Mouse (Mus musculus) heart, adult 2 months (tissue): ENCODE measurements around the gene Pafah1b3. TPM values are rescaled to one million over a fixed set of nuclear protein-coding genes. Genes with fewer than 3 reads are reported as not detected.

Experiments used
- DNase-seq, 2 experiments: peaks; one replicate each; pipeline ENCODE4 v3.0.0; 2021
- H3K27ac ChIP-seq: fragments of 200-600 bp; 2 replicates; pipeline ENCODE4 v1.8.1; 2022
- H3K27me3 ChIP-seq: fragments of 200-500 bp; 2 replicates; pipeline ENCODE4 v1.6.1; 2012; ENCODE audit warnings: mild to moderate bottlenecking, low read length, inconsistent platforms, mixed read lengths; ENCODE audit not compliant: control insufficient read depth, insufficient read depth
- H3K36me3 ChIP-seq: fragments of 200-500 bp; 2 replicates; pipeline ENCODE4 v1.6.1; 2012; ENCODE audit warnings: low read length, inconsistent platforms; ENCODE audit not compliant: control insufficient read depth, insufficient read depth
- H3K4me1 ChIP-seq: fragments of 200-500 bp; 2 replicates; pipeline ENCODE4 v1.6.1; 2011; ENCODE audit warnings: low read length; ENCODE audit not compliant: control insufficient read depth, insufficient read depth
- H3K4me3 ChIP-seq: fragments of 200-600 bp; 2 replicates; pipeline ENCODE4 v1.8.1; 2022
- H3K79me2 ChIP-seq: fragments of 200-500 bp; replicated peaks from 2 replicates; pipeline ENCODE4 v1.6.1; 2012; ENCODE audit warnings: mild to moderate bottlenecking, inconsistent platforms, low read length, moderate library complexity, mixed read lengths; ENCODE audit not compliant: control insufficient read depth, insufficient read depth
- H3K9ac ChIP-seq: fragments of 200-500 bp; 2 replicates; pipeline ENCODE4 v1.6.1; 2012; ENCODE audit warnings: low read depth, mild to moderate bottlenecking, control low read depth, inconsistent platforms, low read length, mixed read lengths
- CTCF ChIP-seq: fragments of 200-600 bp; IDR thresholded peaks from 2 replicates; pipeline ENCODE4 v1.8.1; 2022; ENCODE audit warnings: antibody characterized with exemption, mild to moderate bottlenecking, moderate library complexity
- EP300 ChIP-seq: fragments of 200-500 bp; IDR thresholded peaks from 2 replicates; pipeline ENCODE4 v1.6.1; 2011; ENCODE audit warnings: low read depth, low read length, control low read depth; ENCODE audit not compliant: insufficient read depth
- POLR2A ChIP-seq: fragments of 200-500 bp; IDR thresholded peaks from 2 replicates; pipeline ENCODE4 v1.6.1; 2011; ENCODE audit warnings: mild to moderate bottlenecking, low read depth, low read length, control low read depth; ENCODE audit not compliant: insufficient read depth
- WGBS: fragments of 180-500 bp; shearing (Covaris S2); methylation state at CpG from one replicate; pipeline ENCODE4 v1.1.7; 2018; 5-methylcytosine and 5-hydroxymethylcytosine counted together
- intact Hi-C: fragments of 180-260 bp; cut with DNase I; formaldehyde crosslinking; loops from one replicate; pipeline ENCODE4 v1.15.1; 2025
- long read RNA-seq: library from polyadenylated mRNA; stranded (forward); transcript quantifications from one replicate; pipeline ENCODE4 v2.0.0, GENCODE M21; 2021
- polyA plus RNA-seq: library from polyadenylated mRNA; depleted of rRNA; stranded (reverse); fragments of >200 nt; gene quantifications from 2 replicates; pipeline ENCODE4 v1.2.3, GENCODE M21; 2012; rRNA removed
- total RNA-seq, 2 experiments: library from RNA; stranded (reverse); gene quantifications; 2 replicates each; pipeline ENCODE4 v1.2.3; 2021

Pafah1b3 gene
- total RNA-seq: 1 to 10 TPM; 2.4 to 3.1 TPM
- polyA plus RNA-seq: 6.6 and 9.3 TPM in 2 replicates
- long read RNA-seq, partial matches to known transcripts: 1 of 3 reads
- long read RNA-seq, other reads (novel, unspliced or antisense): 0 of 3 reads

- Histone ChIP-seq H3K27ac (peak within 1 kb of the TSS; percentile 55), H3K4me3 (peak within 1 kb of the TSS; percentile 73), H3K79me2 (no peaks in the 10 kb centered on the region), H3K9ac (peak within 1 kb of the TSS; percentile 81), H3K4me1 (no peaks in the 10 kb centered on the region), H3K36me3 (no peaks in the 10 kb centered on the region), H3K27me3 (no peaks in the 10 kb centered on the region)
- intact Hi-C loops: loop anchor here (1.0 kb wide), 1 partner anchor 19 kb away; no protein-coding TSS in a partner anchor
- WGBS: 1% methylated on average over 52 of the region's 52 CpGs
- TF ChIP-seq EP300 (no peak), POLR2A (0 out of 2 replicates have a peak, but pooled peaks have one; percentile 7), CTCF (peak; percentile 46)
- DNase-seq: peak; percentile 74 to 79
Measured at GRCm38 (mm10) chr7:25297454-25298325, at the start of gene Pafah1b3. Gene Pafah1b3 (minus strand): TSS chr7:25297986.

DNA sequence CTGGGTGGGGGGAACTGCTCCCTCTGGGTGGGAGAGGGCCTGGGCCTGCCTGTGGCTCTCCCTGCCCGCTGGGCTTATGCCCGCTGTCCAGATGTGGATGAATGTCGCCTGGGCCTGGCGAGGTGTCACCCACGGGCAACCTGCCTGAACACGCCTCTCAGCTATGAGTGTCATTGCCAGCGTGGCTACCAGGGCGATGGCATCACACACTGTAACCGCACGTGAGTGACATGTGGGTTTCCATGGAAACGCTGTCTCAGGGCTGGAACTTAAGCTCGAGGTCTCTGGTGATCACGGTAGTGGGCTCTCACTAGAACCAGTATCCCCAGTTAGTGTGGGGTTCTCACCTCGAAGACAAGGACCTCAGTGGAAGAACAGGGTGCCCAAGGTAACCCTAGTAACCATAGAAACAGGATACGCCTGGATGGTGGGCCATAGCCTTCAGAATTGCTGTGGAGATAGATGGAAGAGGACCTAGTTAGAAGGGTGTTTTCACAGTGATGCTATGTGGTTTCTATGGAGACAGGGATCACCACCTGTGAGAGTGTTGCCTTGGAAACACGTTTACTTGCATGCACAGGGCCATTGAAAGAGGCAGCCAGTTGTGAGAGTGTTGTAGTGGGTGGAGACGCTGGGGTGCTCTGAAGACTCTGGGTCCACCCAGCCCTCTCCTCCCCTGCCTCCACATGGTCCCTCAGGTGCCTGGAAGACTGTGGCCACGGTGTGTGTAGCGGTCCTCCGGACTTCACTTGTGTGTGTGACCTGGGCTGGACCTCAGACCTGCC lies 43.4 kb upstream of the Pafah1b3 start:
- Histone ChIP-seq H3K27ac (no peak overlapping the region), H3K4me3 (no peak overlapping the region), H3K4me1 (no peaks in the 10 kb centered on the region), H3K36me3 (no peaks in the 10 kb centered on the region), H3K79me2 (no peaks in the 10 kb centered on the region), H3K27me3 (no peaks in the 10 kb centered on the region), H3K9ac (no peak overlapping the region)
- intact Hi-C loops: no loop called here
- WGBS: 88% methylated on average over 20 of the region's 20 CpGs
- TF ChIP-seq POLR2A (no peak), EP300 (no peak), CTCF (no peak)
- DNase-seq: no peak

DNA sequence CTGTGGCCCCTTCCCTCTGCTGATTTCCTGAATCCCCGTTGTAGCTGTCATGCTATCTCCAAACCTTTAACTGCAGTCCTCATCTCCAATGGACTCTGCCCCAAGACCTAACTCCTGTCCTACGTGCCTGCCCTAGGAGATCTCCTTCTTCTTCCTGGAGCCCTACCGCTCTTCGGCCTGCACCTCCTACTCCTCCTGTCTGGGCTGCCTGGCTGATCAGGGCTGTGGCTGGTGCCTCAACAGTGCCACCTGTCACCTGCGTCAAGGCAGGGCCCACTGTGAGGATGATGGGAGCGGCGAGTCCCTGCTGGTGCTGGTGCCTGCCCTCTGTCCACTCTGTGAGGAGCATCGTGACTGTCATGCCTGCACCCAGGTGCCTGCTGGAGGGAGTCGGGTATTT lies 41.5 kb upstream of the Pafah1b3 start:
- Histone ChIP-seq H3K4me1 (no peaks in the 10 kb centered on the region), H3K27ac (no peak overlapping the region), H3K36me3 (no peaks in the 10 kb centered on the region), H3K79me2 (no peaks in the 10 kb centered on the region), H3K4me3 (no peak overlapping the region), H3K9ac (no peak overlapping the region), H3K27me3 (no peaks in the 10 kb centered on the region)
- peak in 1 of 2 experiments; percentile 15 for DNase-seq
- intact Hi-C loops: loop anchor here (10.0 kb wide), 1 partner anchor 235 kb away; no protein-coding TSS in a partner anchor
- WGBS: 88% methylated on average over 9 of the region's 9 CpGs
- no peak for TF ChIP-seq POLR2A
- TF ChIP-seq EP300: no peak
- no peak for TF ChIP-seq CTCF

GRCm38 (mm10) chr7:25334472-25334871 lies 36.7 kb upstream of the Pafah1b3 start:
- WGBS: 87% methylated on average over 12 of the region's 12 CpGs
- no peak overlapping the region for H3K27ac ChIP-seq
- intact Hi-C loops: loop anchor here (10.0 kb wide), 1 partner anchor 230 kb away; no protein-coding TSS in a partner anchor
- H3K9ac ChIP-seq: no peak overlapping the region
- no peak for DNase-seq
- H3K27me3 ChIP-seq: no peaks in the 10 kb centered on the region
- no peaks in the 10 kb centered on the region for H3K36me3 ChIP-seq
- no peaks in the 10 kb centered on the region for H3K4me1 ChIP-seq
- TF ChIP-seq POLR2A (no peak), EP300 (no peak), CTCF (no peak)
- no peaks in the 10 kb centered on the region for H3K79me2 ChIP-seq
- H3K4me3 ChIP-seq: no peak overlapping the region

DNA sequence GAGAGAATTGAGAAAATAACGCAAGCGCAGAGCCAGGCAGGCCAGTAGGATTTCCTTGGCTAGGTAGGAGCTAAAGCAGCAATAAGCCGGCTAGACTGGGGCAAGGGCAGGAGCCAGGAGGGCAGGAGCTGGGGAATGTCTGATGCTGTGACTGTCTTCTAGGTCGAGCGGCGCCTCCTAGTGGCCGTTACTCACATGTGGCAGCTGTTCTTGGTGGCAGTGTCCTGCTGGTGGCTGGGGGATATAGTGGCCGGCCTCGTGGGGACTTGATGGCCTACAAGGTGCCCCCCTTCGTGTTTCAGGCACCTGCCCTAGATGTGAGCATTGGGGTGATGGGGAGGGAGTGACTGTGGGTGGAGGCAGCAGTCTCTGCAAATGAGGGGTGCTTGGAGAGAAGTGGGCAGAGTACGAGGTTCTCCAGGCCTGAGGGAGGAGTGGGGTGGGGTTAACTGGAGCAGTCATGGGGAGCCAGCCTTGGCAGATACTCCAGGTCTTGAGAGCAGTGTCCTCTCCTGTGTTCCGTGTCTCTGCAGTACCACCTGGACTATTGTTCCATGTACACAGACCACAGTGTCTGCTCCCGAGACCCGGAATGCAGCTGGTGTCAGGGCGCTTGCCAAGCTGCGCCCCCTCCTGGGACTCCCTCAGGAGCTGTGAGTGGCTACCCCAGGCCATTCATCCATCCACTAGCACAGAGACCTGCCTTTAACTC lies 36.0 kb upstream of the Pafah1b3 start:
- intact Hi-C loops: loop anchor here (1.0 to 10.0 kb wide), 2 partner anchors 200 to 229 kb away; no protein-coding TSS in a partner anchor
- peak; percentile 70 to 74 for DNase-seq
- Histone ChIP-seq H3K4me1 (no peaks in the 10 kb centered on the region), H3K36me3 (no peaks in the 10 kb centered on the region), H3K79me2 (no peaks in the 10 kb centered on the region), H3K27ac (no peak overlapping the region), H3K4me3 (no peak overlapping the region), H3K27me3 (no peaks in the 10 kb centered on the region), H3K9ac (no peak overlapping the region)
- 50% methylated on average over 16 of the region's 16 CpGs for WGBS
- TF ChIP-seq POLR2A (no peak), EP300 (peak; percentile 71; the same call in 1 of the 2 replicates), CTCF (peak; percentile 85)
